Mouse (Mus musculus): Measurements from ENCODE around the gene Orc2. TPM values are rescaled to one million over a fixed set of nuclear protein-coding genes. Genes with fewer than 3 reads are reported as not detected.

The Orc2 gene
- polyA plus RNA-seq, 1 experiment from 2014 or later = 73.4 TPM

- Histone ChIP-seq H3K36me3 (ENCODE audit: control insufficient read depth, insufficient read depth, low read length) (peaks cover 47% of the 10 kb centered on the region), H3K4me2 (no peak overlapping the region), H3K4me1 (replicated peaks; ENCODE audit: control insufficient read depth, insufficient read depth, low read length) (no peaks in the 10 kb centered on the region), H3K9ac (ENCODE audit: low read depth, low read length) (no peak overlapping the region), H3K27ac (ENCODE audit: low read depth, low read length) (no peak overlapping the region), H3K27me3 (replicated peaks; ENCODE audit: control insufficient read depth, insufficient read depth, low read length) (no peaks in the 10 kb centered on the region), H3K9me3 (ENCODE audit: control insufficient read depth, low read length) (no peaks in the 10 kb centered on the region), H3K4me3 (ENCODE audit: low read depth, low read length) (no peak overlapping the region)
- ATAC-seq (replicated peaks; ENCODE audit: low FRiP score) (no peak), DNase-seq (ENCODE audit: low spot score) (no peak)
- WGBS = 95% methylated on average over 8 of the region's 8 CpGs
Observed at GRCm38 (mm10) chr1:58475662-58476061, 29.2 kb downstream of the Orc2 start.

- DNase-seq (ENCODE audit: low spot score) (no peak), ATAC-seq (replicated peaks; ENCODE audit: low FRiP score) (no peak)
- no peaks in the 10 kb centered on the region for H3K4me1 ChIP-seq (replicated peaks; ENCODE audit: control insufficient read depth, insufficient read depth, low read length)
- no peak overlapping the region for H3K27ac ChIP-seq (ENCODE audit: low read depth, low read length)
- H3K27me3 ChIP-seq (replicated peaks; ENCODE audit: control insufficient read depth, insufficient read depth, low read length) = no peaks in the 10 kb centered on the region
- 92% methylated on average over 4 of the region's 4 CpGs for WGBS
- no peak overlapping the region for H3K9ac ChIP-seq (ENCODE audit: low read depth, low read length)
- peaks cover 46% of the 10 kb centered on the region for H3K36me3 ChIP-seq (ENCODE audit: control insufficient read depth, insufficient read depth, low read length)
- H3K4me2 ChIP-seq = no peak overlapping the region
- H3K4me3 ChIP-seq (ENCODE audit: low read depth, low read length) = no peak overlapping the region
- no peaks in the 10 kb centered on the region for H3K9me3 ChIP-seq (ENCODE audit: control insufficient read depth, low read length)
Observed at GRCm38 (mm10) chr1:58465561-58465960, 39.3 kb downstream of the Orc2 start.

- Histone ChIP-seq H3K9ac (ENCODE audit: low read depth, low read length) (no peak overlapping the region), H3K4me1 (replicated peaks; ENCODE audit: control insufficient read depth, insufficient read depth, low read length) (no peaks in the 10 kb centered on the region), H3K4me3 (ENCODE audit: low read depth, low read length) (no peak overlapping the region), H3K36me3 (ENCODE audit: control insufficient read depth, insufficient read depth, low read length) (peaks cover 45% of the 10 kb centered on the region), H3K27ac (ENCODE audit: low read depth, low read length) (no peak overlapping the region), H3K27me3 (replicated peaks; ENCODE audit: control insufficient read depth, insufficient read depth, low read length) (no peaks in the 10 kb centered on the region), H3K9me3 (ENCODE audit: control insufficient read depth, low read length) (no peaks in the 10 kb centered on the region), H3K4me2 (no peak overlapping the region)
- no peak for ATAC-seq (replicated peaks; ENCODE audit: low FRiP score)
- no peak for DNase-seq (ENCODE audit: low spot score)
- 91% methylated on average over 4 of the region's 4 CpGs for WGBS
Observed at GRCm38 (mm10) chr1:58465042-58465441, 39.9 kb downstream of the Orc2 start.

GRCm38 (mm10) chr1:58463935-58464334 lies 41.0 kb downstream of the Orc2 start:
- Histone ChIP-seq H3K27me3 (replicated peaks; ENCODE audit: control insufficient read depth, insufficient read depth, low read length) (no peaks in the 10 kb centered on the region), H3K4me1 (replicated peaks; ENCODE audit: control insufficient read depth, insufficient read depth, low read length) (no peaks in the 10 kb centered on the region), H3K9me3 (ENCODE audit: control insufficient read depth, low read length) (no peaks in the 10 kb centered on the region), H3K9ac (ENCODE audit: low read depth, low read length) (no peak overlapping the region), H3K27ac (ENCODE audit: low read depth, low read length) (no peak overlapping the region), H3K4me2 (no peak overlapping the region), H3K4me3 (ENCODE audit: low read depth, low read length) (no peak overlapping the region), H3K36me3 (ENCODE audit: control insufficient read depth, insufficient read depth, low read length) (peaks cover 39% of the 10 kb centered on the region)
- WGBS = 91% methylated on average over 2 of the region's 2 CpGs
- no peak for ATAC-seq (replicated peaks; ENCODE audit: low FRiP score)
- DNase-seq (ENCODE audit: low spot score) = no peak

GRCm38 (mm10) chr1:58460566-58460965 lies 44.3 kb downstream of the Orc2 start:
- ATAC-seq (replicated peaks; ENCODE audit: low FRiP score) = no peak
- no peaks in the 10 kb centered on the region for H3K27me3 ChIP-seq (replicated peaks; ENCODE audit: control insufficient read depth, insufficient read depth, low read length)
- H3K9me3 ChIP-seq (ENCODE audit: control insufficient read depth, low read length) = no peaks in the 10 kb centered on the region
- H3K27ac ChIP-seq (ENCODE audit: low read depth, low read length) = no peak overlapping the region
- H3K4me3 ChIP-seq (ENCODE audit: low read depth, low read length) = no peak overlapping the region
- no peak overlapping the region for H3K9ac ChIP-seq (ENCODE audit: low read depth, low read length)
- WGBS = 92% methylated on average over 3 of the region's 3 CpGs
- no peak overlapping the region for H3K4me2 ChIP-seq
- H3K36me3 ChIP-seq (ENCODE audit: control insufficient read depth, insufficient read depth, low read length) = peaks cover 45% of the 10 kb centered on the region
- H3K4me1 ChIP-seq (replicated peaks; ENCODE audit: control insufficient read depth, insufficient read depth, low read length) = no peaks in the 10 kb centered on the region
- no peak for DNase-seq (ENCODE audit: low spot score)

- Histone ChIP-seq H3K4me2 (no peak overlapping the region), H3K4me1 (replicated peaks; ENCODE audit: control insufficient read depth, insufficient read depth, low read length) (no peaks in the 10 kb centered on the region), H3K9me3 (ENCODE audit: control insufficient read depth, low read length) (no peaks in the 10 kb centered on the region), H3K27me3 (replicated peaks; ENCODE audit: control insufficient read depth, insufficient read depth, low read length) (no peaks in the 10 kb centered on the region), H3K27ac (ENCODE audit: low read depth, low read length) (no peak overlapping the region), H3K4me3 (ENCODE audit: low read depth, low read length) (no peak overlapping the region), H3K36me3 (ENCODE audit: control insufficient read depth, insufficient read depth, low read length) (peaks cover 44% of the 10 kb centered on the region), H3K9ac (ENCODE audit: low read depth, low read length) (no peak overlapping the region)
- ATAC-seq (replicated peaks; ENCODE audit: low FRiP score) = no peak
- no peak for DNase-seq (ENCODE audit: low spot score)
- 94% methylated on average over 2 of the region's 2 CpGs for WGBS
Observed at GRCm38 (mm10) chr1:58458867-58459266, 46.0 kb downstream of the Orc2 start.

- Histone ChIP-seq H3K27ac (ENCODE audit: low read depth, low read length) (no peak overlapping the region), H3K36me3 (ENCODE audit: control insufficient read depth, insufficient read depth, low read length) (peaks cover 48% of the 10 kb centered on the region)
- ATAC-seq (replicated peaks; ENCODE audit: low FRiP score) = no peak
Observed at GRCm38 (mm10) chr1:58458175-58458574, 46.7 kb downstream of the Orc2 start.

GRCm38 (mm10) chr1:58454316-58454715 lies 50.6 kb downstream of the Orc2 start:
- Histone ChIP-seq H3K36me3 (ENCODE audit: control insufficient read depth, insufficient read depth, low read length) (peaks cover 37% of the 10 kb centered on the region), H3K27ac (ENCODE audit: low read depth, low read length) (no peak overlapping the region)
- WGBS = 84% methylated on average over 6 of the region's 6 CpGs

More at GRCm38 (mm10) chr1:58458175-58458574, 46.7 kb downstream of the Orc2 start:
- DNase-seq (ENCODE audit: low spot score) = no peak
- Histone ChIP-seq H3K4me3 (ENCODE audit: low read depth, low read length) (no peak overlapping the region), H3K27me3 (replicated peaks; ENCODE audit: control insufficient read depth, insufficient read depth, low read length) (no peaks in the 10 kb centered on the region), H3K4me2 (no peak overlapping the region), H3K4me1 (replicated peaks; ENCODE audit: control insufficient read depth, insufficient read depth, low read length) (no peaks in the 10 kb centered on the region), H3K9ac (ENCODE audit: low read depth, low read length) (no peak overlapping the region), H3K9me3 (ENCODE audit: control insufficient read depth, low read length) (no peaks in the 10 kb centered on the region)
- WGBS = 89% methylated on average over 5 of the region's 5 CpGs

GRCm38 (mm10) chr1:58448396-58448795 lies 56.5 kb downstream of the Orc2 start:
- Histone ChIP-seq H3K27me3 (replicated peaks; ENCODE audit: control insufficient read depth, insufficient read depth, low read length) (no peaks in the 10 kb centered on the region), H3K4me2 (no peak overlapping the region), H3K4me1 (replicated peaks; ENCODE audit: control insufficient read depth, insufficient read depth, low read length) (peaks cover 5% of the 10 kb centered on the region; the same call in 1 of the 2 replicates), H3K9ac (ENCODE audit: low read depth, low read length) (no peak overlapping the region), H3K36me3 (ENCODE audit: control insufficient read depth, insufficient read depth, low read length) (peaks cover 13% of the 10 kb centered on the region; the same call in 1 of the 2 replicates), H3K27ac (ENCODE audit: low read depth, low read length) (no peak overlapping the region), H3K9me3 (ENCODE audit: control insufficient read depth, low read length) (no peaks in the 10 kb centered on the region), H3K4me3 (ENCODE audit: low read depth, low read length) (no peak overlapping the region)
- 78% methylated on average over 7 of the region's 7 CpGs for WGBS
- DNase-seq (ENCODE audit: low spot score) = no peak
- ATAC-seq (replicated peaks; ENCODE audit: low FRiP score) = no peak

More at GRCm38 (mm10) chr1:58454316-58454715, 50.6 kb downstream of the Orc2 start:
- Histone ChIP-seq H3K4me2 (no peak overlapping the region), H3K4me1 (replicated peaks; ENCODE audit: control insufficient read depth, insufficient read depth, low read length) (no peaks in the 10 kb centered on the region), H3K4me3 (ENCODE audit: low read depth, low read length) (no peak overlapping the region), H3K9me3 (ENCODE audit: control insufficient read depth, low read length) (no peaks in the 10 kb centered on the region), H3K27me3 (replicated peaks; ENCODE audit: control insufficient read depth, insufficient read depth, low read length) (no peaks in the 10 kb centered on the region), H3K9ac (ENCODE audit: low read depth, low read length) (no peak overlapping the region)
- no peak for DNase-seq (ENCODE audit: low spot score)
- ATAC-seq (replicated peaks; ENCODE audit: low FRiP score) = no peak
